Mouse (Mus musculus) bone marrow, adult 2 months (tissue): ENCODE results near the gene Lhpp. TPM values are rescaled to one million over a fixed set of nuclear protein-coding genes. Genes with fewer than 3 reads are reported as not detected.

ENCODE experiments used
- H3K27ac ChIP-seq: fragments of 200-500 bp; 2 replicates; pipeline ENCODE4 v1.5.1; 2012; ENCODE audit warnings: low read depth, mild to moderate bottlenecking, control low read depth, inconsistent platforms, low read length; ENCODE audit not compliant: control insufficient read depth, poor library complexity, insufficient read depth
- H3K4me1 ChIP-seq: fragments of 200-500 bp; 2 replicates; pipeline ENCODE4 v1.6.1; 2011; ENCODE audit warnings: low read length; ENCODE audit not compliant: control insufficient read depth, insufficient read depth
- H3K4me3 ChIP-seq: fragments of 200-500 bp; replicated peaks from 2 replicates; pipeline ENCODE3; 2011; ENCODE audit warnings: mild to moderate bottlenecking, low read depth, low read length, control low read depth; ENCODE audit not compliant: control insufficient read depth
- CTCF ChIP-seq: fragments of 200-500 bp; IDR thresholded peaks from 2 replicates; pipeline ENCODE4 v1.5.1; 2011; ENCODE audit warnings: low read length, control low read depth; ENCODE audit not compliant: control insufficient read depth, insufficient read depth
- POLR2A ChIP-seq: fragments of 200-500 bp; IDR thresholded peaks from 2 replicates; pipeline ENCODE4 v1.6.1; 2011; ENCODE audit warnings: low read depth, mild to moderate bottlenecking, control low read depth, low read length, borderline replicate concordance; ENCODE audit not compliant: control insufficient read depth
- whole genome bisulfite sequencing: fragments of 180-500 bp; shearing (Covaris S2); methylation state at CpG from one replicate; pipeline ENCODE4 v1.1.7; 2018; 5-methylcytosine and 5-hydroxymethylcytosine counted together
- polyA plus RNA-seq: library from polyadenylated mRNA; stranded (reverse); fragments of >200 nt; gene quantifications from 2 replicates; pipeline ENCODE4 v1.2.4, GENCODE M21; 2011; ENCODE audit warnings: low replicate concordance; ENCODE audit not compliant: missing spikeins, insufficient read depth, insufficient read length

Lhpp gene
- polyA plus RNA-seq, 1 experiment: 5.5 TPM

GRCm38 (mm10) chr7:132619975-132620918 lies 9.8 kb downstream of the Lhpp start:
- Histone ChIP-seq H3K27ac (no peak overlapping the region), H3K4me1 (no peaks in the 10 kb centered on the region), H3K4me3 (no peak overlapping the region)
- no peak for TF ChIP-seq CTCF
- TF ChIP-seq POLR2A: no peak
- WGBS: 71% methylated on average over 15 of the region's 15 CpGs

GRCm38 (mm10) chr7:132624161-132624560 lies 13.7 kb downstream of the Lhpp start:
- TF ChIP-seq CTCF (no peak), POLR2A (no peak)
- WGBS: 84% methylated on average over 10 of the region's 10 CpGs
- no peak overlapping the region for H3K4me3 ChIP-seq
- no peak overlapping the region for H3K27ac ChIP-seq
- H3K4me1 ChIP-seq: no peaks in the 10 kb centered on the region

- Histone ChIP-seq H3K27ac (no peak overlapping the region), H3K4me3 (no peak overlapping the region), H3K4me1 (no peaks in the 10 kb centered on the region)
- WGBS: 70% methylated on average over 4 of the region's 4 CpGs
- TF ChIP-seq CTCF (no peak), POLR2A (no peak)
Observed at GRCm38 (mm10) chr7:132626174-132626573, 15.7 kb downstream of the Lhpp start.

GRCm38 (mm10) chr7:132627448-132627847 lies 17.0 kb downstream of the Lhpp start:
- 76% methylated on average over 3 of the region's 3 CpGs for WGBS

GRCm38 (mm10) chr7:132631313-132631712 lies 20.9 kb downstream of the Lhpp start:
- H3K27ac ChIP-seq: no peak overlapping the region
- 64% methylated on average over 11 of the region's 11 CpGs for WGBS
- no peak overlapping the region for H3K4me3 ChIP-seq
- no peaks in the 10 kb centered on the region for H3K4me1 ChIP-seq
- TF ChIP-seq POLR2A (no peak), CTCF (no peak)

More at GRCm38 (mm10) chr7:132627448-132627847, 17.0 kb downstream of the Lhpp start:
- no peak overlapping the region for H3K4me3 ChIP-seq
- H3K4me1 ChIP-seq: no peaks in the 10 kb centered on the region
- no peak for TF ChIP-seq POLR2A
- TF ChIP-seq CTCF: no peak
- H3K27ac ChIP-seq: no peak overlapping the region

GRCm38 (mm10) chr7:132637292-132637691 lies 26.9 kb downstream of the Lhpp start:
- H3K27ac ChIP-seq: no peak overlapping the region
- TF ChIP-seq POLR2A (no peak), CTCF (no peak)
- no peaks in the 10 kb centered on the region for H3K4me1 ChIP-seq
- no peak overlapping the region for H3K4me3 ChIP-seq
- WGBS: 82% methylated on average over 12 of the region's 12 CpGs

- 66% methylated on average over 12 of the region's 12 CpGs for WGBS
- TF ChIP-seq CTCF: peak; percentile 76
- no peak for TF ChIP-seq POLR2A
- H3K27ac ChIP-seq: no peak overlapping the region
- H3K4me3 ChIP-seq: no peak overlapping the region
- H3K4me1 ChIP-seq: no peaks in the 10 kb centered on the region
Observed at GRCm38 (mm10) chr7:132638446-132639087, 28.1 kb downstream of the Lhpp start.

GRCm38 (mm10) chr7:132640946-132641345 lies 30.5 kb downstream of the Lhpp start:
- H3K4me3 ChIP-seq: no peak overlapping the region
- H3K4me1 ChIP-seq: no peaks in the 10 kb centered on the region
- no peak overlapping the region for H3K27ac ChIP-seq
- no peak for TF ChIP-seq CTCF
- TF ChIP-seq POLR2A: no peak
- WGBS: 73% methylated on average over 9 of the region's 9 CpGs

GRCm38 (mm10) chr7:132641606-132642005 lies 31.2 kb downstream of the Lhpp start:
- Histone ChIP-seq H3K4me3 (no peak overlapping the region), H3K27ac (no peak overlapping the region), H3K4me1 (no peaks in the 10 kb centered on the region)
- 81% methylated on average over 1 of the region's 1 CpGs for WGBS
- TF ChIP-seq POLR2A (no peak), CTCF (no peak)
